Mouse (Mus musculus) right cerebral cortex, postnatal 4 days (tissue): ENCODE results near the gene Prl8a2.

Experiments
- DNase-seq: peaks from one replicate; pipeline ENCODE4 v3.0.0-alpha.2; 2022

Gene Prl8a2

GRCm38 (mm10) chr13:27345373-27345772, at the start of gene Prl8a2:
Gene Prl8a2, plus strand, starts transcription at chr13:27345673.
- no peak for DNase-seq

GRCm38 (mm10) chr13:27312334-27313225, 32.9 kb upstream of the Prl8a2 start, which contains the start of gene Prl6a1:
Gene Prl6a1, plus strand, starts transcription at chr13:27312627.
- DNase-seq: no peak

GRCm38 (mm10) chr13:27334989-27335388, 10.5 kb upstream of the Prl8a2 start:
- DNase-seq: no peak

- no peak for DNase-seq
Observed at GRCm38 (mm10) chr13:27342733-27343275, 2.7 kb upstream of the Prl8a2 start.

GRCm38 (mm10) chr13:27390746-27391145, 45.3 kb downstream of the Prl8a2 start, which contains the start of gene Prl2b1:
Gene Prl2b1, minus strand, starts transcription at chr13:27390846.
- DNase-seq: no peak

- DNase-seq: no peak
Observed at GRCm38 (mm10) chr13:27399061-27399724, 53.7 kb downstream of the Prl8a2 start.
